Comparison of ENCODE assay signal across 16 mouse cellular contexts in the genomic region with DNA sequence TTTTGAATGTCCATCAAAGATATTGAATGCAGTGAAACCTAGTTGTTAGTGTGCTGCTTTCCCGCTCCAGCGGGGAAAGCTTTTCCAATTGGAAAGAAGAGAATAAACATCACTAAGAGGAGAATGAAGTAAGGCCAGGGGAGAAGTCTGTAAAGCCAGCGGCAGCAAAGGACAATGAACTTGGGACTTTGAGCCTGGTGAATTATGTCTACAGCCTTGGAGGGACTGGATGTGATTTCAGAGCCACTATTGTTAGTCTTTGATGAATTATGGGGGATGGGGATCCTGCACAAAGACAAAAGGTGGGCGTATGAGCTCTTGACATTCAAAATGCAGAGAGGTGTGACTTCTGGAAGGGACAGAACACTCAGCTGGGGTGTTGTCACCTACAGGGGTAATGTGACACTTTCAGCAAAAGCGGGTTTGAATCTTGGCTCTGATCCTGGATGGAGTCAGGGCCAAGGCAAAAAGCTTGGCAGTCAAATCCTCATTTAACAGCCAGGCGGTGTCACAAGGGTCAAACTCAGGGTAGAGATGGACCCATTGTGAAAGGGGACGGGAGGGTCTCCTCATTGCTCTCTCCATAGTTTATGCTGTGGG. TPM values are rescaled to one million over a fixed set of nuclear protein-coding genes. Genes with fewer than 3 reads are reported as not detected.
DNase-seq lines count a peak whose midpoint lies in the region; ATAC-seq lines count a peak whose summit lies in the region.
"Had no signal": no experiment of that assay in that cellular context is flagged by ENCODE, and none has a peak within 500 bp of the region (broad histone marks: within the 10 kb centered on the region; RNA-seq: fewer than 3 reads in every experiment).

No protein-coding gene starts in this region.

- DNase-seq in adrenal gland, postnatal 10 days, result peak; percentile 46
- DNase-seq in adrenal gland, postnatal 25 days, result no peak
- peak; percentile 41 for DNase-seq in kidney, adult 11 months
- peak; percentile 5 for DNase-seq in adipocyte (ENCODE audit: low spot score)
- peak; percentile 4 for DNase-seq in kidney, postnatal 14 days
- DNase-seq in midbrain, embryonic 11.5 days (ENCODE audit: low spot score, missing footprints), result no peak
- DNase-seq in cerebellum, adult 11 months, result no peak
- DNase-seq: cerebellum, adult 8-10 months; embryo, embryonic 11 days had no signal

- no peak overlapping the region for H3K4me2 ChIP-seq in kidney, embryonic 15.5 days
- H3K4me2 ChIP-seq in midbrain, embryonic 11.5 days, result no peak overlapping the region
- H3K4me2 ChIP-seq: liver, embryonic 15.5 days; midbrain, embryonic 12.5 days; stomach, embryonic 15.5 days had no signal

- no peak for ATAC-seq in kidney, embryonic 15.5 days (replicated peaks; ENCODE audit: low FRiP score)
- ATAC-seq in midbrain, embryonic 11.5 days (ENCODE audit: low FRiP score), result no peak

- H3K27me3 ChIP-seq in kidney, embryonic 15.5 days, result no peaks in the 10 kb centered on the region
- no peaks in the 10 kb centered on the region for H3K27me3 ChIP-seq in midbrain, embryonic 11.5 days (ENCODE audit: control insufficient read depth, insufficient read depth, low read length)
- H3K27me3 ChIP-seq: liver, embryonic 15.5 days; stomach, embryonic 15.5 days had no signal

- H3K36me3 ChIP-seq in kidney, embryonic 15.5 days, result no peaks in the 10 kb centered on the region
- H3K36me3 ChIP-seq in midbrain, embryonic 11.5 days (ENCODE audit: control insufficient read depth, insufficient read depth, low read length), result no peaks in the 10 kb centered on the region
- H3K36me3 ChIP-seq: liver, embryonic 15.5 days; midbrain, embryonic 12.5 days; stomach, embryonic 15.5 days had no signal

- H3K9me3 ChIP-seq in kidney, embryonic 15.5 days (replicated peaks), result no peaks in the 10 kb centered on the region
- H3K9me3 ChIP-seq in midbrain, embryonic 11.5 days (ENCODE audit: control insufficient read depth, low read length), result no peaks in the 10 kb centered on the region
- H3K9me3 ChIP-seq: liver, embryonic 15.5 days; midbrain, embryonic 12.5 days; stomach, embryonic 15.5 days had no signal

- 0 out of 2 replicates have a peak, but pooled peaks cover 12% of the 10 kb centered on the region for H3K4me1 ChIP-seq in kidney, embryonic 15.5 days
- H3K4me1 ChIP-seq in midbrain, embryonic 11.5 days (ENCODE audit: control insufficient read depth, insufficient read depth, low read length), result peaks cover 11% of the 10 kb centered on the region
- H3K4me1 ChIP-seq: liver, embryonic 15.5 days; stomach, embryonic 15.5 days had no signal

- no peak overlapping the region for H3K9ac ChIP-seq in kidney, embryonic 15.5 days
- H3K9ac ChIP-seq in midbrain, embryonic 11.5 days (ENCODE audit: low read length), result no peak overlapping the region
- H3K9ac ChIP-seq: liver, embryonic 15.5 days; midbrain, embryonic 12.5 days; stomach, embryonic 15.5 days had no signal

- H3K4me3 ChIP-seq in kidney, embryonic 15.5 days (replicated peaks), result no peak overlapping the region
- H3K4me3 ChIP-seq in midbrain, embryonic 11.5 days (ENCODE audit: low read depth, low read length), result no peak overlapping the region
- H3K4me3 ChIP-seq: erythroblast, embryonic 14.5 days; liver, embryonic 15.5 days; midbrain, embryonic 12.5 days; stomach, embryonic 15.5 days had no signal

- 77% methylated on average over 7 of the region's 7 CpGs for WGBS in kidney, embryonic 15.5 days
- 87% methylated on average over 7 of the region's 7 CpGs for WGBS in midbrain, embryonic 11.5 days

- H3K27ac ChIP-seq in kidney, embryonic 15.5 days, result no peak overlapping the region
- H3K27ac ChIP-seq in midbrain, embryonic 11.5 days (ENCODE audit: low read depth, low read length), result no peak overlapping the region
- H3K27ac ChIP-seq: liver, embryonic 15.5 days; midbrain, embryonic 12.5 days; stomach, embryonic 15.5 days had no signal

RNA-seq across cellular contexts. Expression of a gene that starts 46.2 kb away (rescaled TPM):
- total RNA-seq in adrenal gland, postnatal 10 days (2021), result under 1 TPM in 1 of 2 experiments, not detected in 1; 0.21 TPM
- total RNA-seq in adrenal gland, postnatal 25 days (2021), result not detected in 2 replicates
- polyA plus RNA-seq in kidney, embryonic 15.5 days (2015; fragmentation: Nextera tagmentation; extraction: Ambion mirVana), result 5.6 and 5.7 TPM in 2 replicates
- 0.22 TPM in 1 of 2 replicates, not detected in the other for polyA plus RNA-seq in midbrain, embryonic 11.5 days (2014; fragmentation: Nextera tagmentation; extraction: Ambion mirVana)
- total RNA-seq: gastrocnemius, postnatal 4 days had no signal

RNA-seq across cellular contexts. Expression of a gene that starts 49.6 kb away (rescaled TPM):
- total RNA-seq in adrenal gland, postnatal 10 days (2021), result 1 to 10 TPM; 1.5 to 2.1 TPM
- not detected in 2 replicates for total RNA-seq in adrenal gland, postnatal 25 days (2021)
- polyA plus RNA-seq in kidney, embryonic 15.5 days (2015; fragmentation: Nextera tagmentation; extraction: Ambion mirVana), result 2.4 and 4.1 TPM in 2 replicates
- 0.36 and 0.61 TPM in 2 replicates for polyA plus RNA-seq in midbrain, embryonic 11.5 days (2014; fragmentation: Nextera tagmentation; extraction: Ambion mirVana)
- total RNA-seq: left cerebral cortex, adult 18-20 months had no signal

Comparison
In these comparisons a context has a peak if more than half of its experiments do, and no peak if none do; other contexts are left out.
1. DNase-seq: peak in adrenal gland, postnatal 10 days (single experiment), kidney, adult 11 months (single experiment), adipocyte (single experiment) and kidney, postnatal 14 days (single experiment); none in adrenal gland, postnatal 25 days (single experiment), midbrain, embryonic 11.5 days (single experiment) and cerebellum, adult 11 months (single experiment).